Mouse (Mus musculus): Measurements from ENCODE around the gene Nedd9. TPM values are rescaled to one million over a fixed set of nuclear protein-coding genes. Genes with fewer than 3 reads are reported as not detected.

Nedd9 gene
- total RNA-seq (2014; fragmentation: Nextera tagmentation) (1.4 TPM in 1 of 2 replicates, not detected in the other), total RNA-seq (2017) (0.46 and 0.49 TPM in 2 replicates), polyA plus RNA-seq (2012) (not detected in 2 replicates)

DNA sequence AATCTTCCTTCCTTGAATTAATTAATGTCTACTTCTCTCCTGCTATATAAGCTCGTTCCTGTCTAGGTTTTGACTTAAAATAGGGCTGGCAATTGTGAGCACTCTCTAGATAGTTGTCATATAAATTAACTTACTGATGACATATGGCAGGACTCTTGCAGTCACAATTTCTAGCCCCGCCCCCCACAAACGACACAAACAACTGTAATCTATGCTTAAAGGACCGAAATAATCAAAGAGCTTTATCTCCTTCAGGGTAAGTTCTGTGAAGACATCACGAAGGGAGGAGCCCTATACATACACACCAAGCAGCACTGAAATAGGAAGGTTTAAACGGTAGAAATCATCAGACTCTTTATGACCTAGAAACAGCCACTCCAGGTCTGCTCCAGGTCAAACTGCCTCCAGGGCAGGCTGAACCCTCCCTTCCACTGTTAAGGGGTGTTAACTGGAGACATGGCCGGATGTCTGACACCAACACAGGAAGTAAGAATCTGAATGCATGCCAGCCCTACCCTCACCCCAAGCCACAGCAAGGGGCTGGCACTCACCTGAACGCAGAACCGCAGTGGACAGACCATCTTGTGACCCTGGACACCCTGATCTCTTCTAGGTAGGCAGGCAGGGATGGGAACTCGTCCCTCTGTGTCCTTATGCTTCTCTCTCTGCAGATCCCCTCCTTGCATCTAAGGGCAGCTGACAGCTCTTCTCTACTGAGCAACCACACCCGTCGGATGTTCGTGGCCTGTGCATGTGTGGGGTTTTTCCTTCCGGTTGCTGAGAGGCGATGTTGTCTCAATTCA lies at the start of gene Nedd9:
Nedd9 (minus strand) TSS at position 757 of the 803 bp plus-strand sequence.
- Histone ChIP-seq H3K4me1 (ENCODE audit: insufficient read depth, low read depth, low read length) (no peaks in the 10 kb centered on the region), H3K9me3 (replicated peaks) (no peaks in the 10 kb centered on the region), H3K36me3 (replicated peaks) (no peaks in the 10 kb centered on the region), H3K27me3 (ENCODE audit: insufficient read depth, low read length) (peaks cover 12% of the 10 kb centered on the region), H3K4me3 (ENCODE audit: low read depth, low read length) (no peak within 1 kb of the TSS)
- DNase-seq (ENCODE audit: low spot score) (no peak), ATAC-seq (ENCODE audit: extremely low read depth, insufficient number of reproducible peaks, low FRiP score, poor library complexity, severe bottlenecking) (no peak)
- TF ChIP-seq CTCF (IDR thresholded peaks at IDR 0.05; ENCODE audit: low read depth, low read length) = no peak
- no peak for TF ChIP-seq TAL1 (conservative IDR thresholded peaks at IDR 0.05; ENCODE audit: low read depth, low read length)
- no peak for TF ChIP-seq GATA2 (IDR thresholded peaks at IDR 0.05; ENCODE audit: borderline replicate concordance, low read depth, low read length)
- no peak for TF ChIP-seq POLR2AphosphoS5 (IDR thresholded peaks at IDR 0.05; ENCODE audit: insufficient replicate concordance, low read depth, low read length)
- TF ChIP-seq GATA1 (IDR thresholded peaks at IDR 0.05; ENCODE audit: borderline replicate concordance, low read length) = no peak

GRCm38 (mm10) chr13:41532625-41533024 lies 45.5 kb upstream of the Nedd9 start:
- Histone ChIP-seq H3K4me1 (ENCODE audit: insufficient read depth, low read depth, low read length) (no peaks in the 10 kb centered on the region), H3K9me3 (replicated peaks) (no peaks in the 10 kb centered on the region), H3K4me3 (ENCODE audit: low read depth, low read length) (no peak overlapping the region), H3K27me3 (ENCODE audit: insufficient read depth, low read length) (no peaks in the 10 kb centered on the region; the same call in 1 of the 2 replicates), H3K36me3 (replicated peaks) (no peaks in the 10 kb centered on the region)
- no peak for TF ChIP-seq GATA2 (IDR thresholded peaks at IDR 0.05; ENCODE audit: borderline replicate concordance, low read depth, low read length)
- TF ChIP-seq POLR2AphosphoS5 (IDR thresholded peaks at IDR 0.05; ENCODE audit: insufficient replicate concordance, low read depth, low read length) = no peak
- no peak for TF ChIP-seq TAL1 (conservative IDR thresholded peaks at IDR 0.05; ENCODE audit: low read depth, low read length)
- DNase-seq (ENCODE audit: low spot score) = no peak
- no peak for ATAC-seq (ENCODE audit: extremely low read depth, insufficient number of reproducible peaks, low FRiP score, poor library complexity, severe bottlenecking)

DNA sequence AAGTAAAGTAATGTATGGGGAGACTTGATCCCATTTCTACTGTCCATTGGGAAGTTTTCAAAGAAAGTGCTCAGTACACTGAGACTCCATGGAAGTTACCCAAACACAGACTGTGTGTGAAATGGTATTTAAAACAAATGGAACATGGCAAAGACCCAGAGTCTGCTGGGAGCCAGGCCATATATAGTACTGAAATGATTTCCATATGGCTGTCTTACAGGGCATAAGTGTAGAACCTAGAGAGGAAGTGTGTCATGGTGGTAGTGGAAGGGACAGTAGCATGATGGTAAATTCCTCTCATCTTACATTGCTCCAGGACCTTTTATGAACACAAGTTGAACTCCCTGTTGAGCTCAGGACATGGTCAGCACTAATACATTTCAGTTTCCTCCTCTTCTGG lies 43.2 kb upstream of the Nedd9 start:
- DNase-seq (ENCODE audit: low spot score) (no peak), ATAC-seq (ENCODE audit: extremely low read depth, insufficient number of reproducible peaks, low FRiP score, poor library complexity, severe bottlenecking) (no peak)
- no peaks in the 10 kb centered on the region for H3K36me3 ChIP-seq (replicated peaks)
- TF ChIP-seq GATA2 (IDR thresholded peaks at IDR 0.05; ENCODE audit: borderline replicate concordance, low read depth, low read length) = no peak
- TF ChIP-seq CTCF (IDR thresholded peaks at IDR 0.05; ENCODE audit: low read depth, low read length) = no peak
- TF ChIP-seq GATA1 (IDR thresholded peaks at IDR 0.05; ENCODE audit: borderline replicate concordance, low read length) = no peak
- no peak for TF ChIP-seq POLR2AphosphoS5 (IDR thresholded peaks at IDR 0.05; ENCODE audit: insufficient replicate concordance, low read depth, low read length)
- TF ChIP-seq TAL1 (conservative IDR thresholded peaks at IDR 0.05; ENCODE audit: low read depth, low read length) = no peak
- H3K27me3 ChIP-seq (ENCODE audit: insufficient read depth, low read length) = no peaks in the 10 kb centered on the region; the same call in 1 of the 2 replicates
- no peaks in the 10 kb centered on the region for H3K4me1 ChIP-seq (ENCODE audit: insufficient read depth, low read depth, low read length)
- H3K4me3 ChIP-seq (ENCODE audit: low read depth, low read length) = no peak overlapping the region
- no peaks in the 10 kb centered on the region for H3K9me3 ChIP-seq (replicated peaks)

- H3K4me3 ChIP-seq (ENCODE audit: low read depth, low read length) = no peak overlapping the region
- no peaks in the 10 kb centered on the region for H3K27me3 ChIP-seq (ENCODE audit: insufficient read depth, low read length)
- TF ChIP-seq CTCF (IDR thresholded peaks at IDR 0.05; ENCODE audit: low read depth, low read length) = no peak
- no peak for TF ChIP-seq GATA2 (IDR thresholded peaks at IDR 0.05; ENCODE audit: borderline replicate concordance, low read depth, low read length)
- no peak for TF ChIP-seq POLR2AphosphoS5 (IDR thresholded peaks at IDR 0.05; ENCODE audit: insufficient replicate concordance, low read depth, low read length)
- no peak for TF ChIP-seq TAL1 (conservative IDR thresholded peaks at IDR 0.05; ENCODE audit: low read depth, low read length)
- no peak for TF ChIP-seq GATA1 (IDR thresholded peaks at IDR 0.05; ENCODE audit: borderline replicate concordance, low read length)
These were observed 37.0 kb upstream of the Nedd9 start for GRCm38 (mm10) chr13:41524208-41524607.

DNA sequence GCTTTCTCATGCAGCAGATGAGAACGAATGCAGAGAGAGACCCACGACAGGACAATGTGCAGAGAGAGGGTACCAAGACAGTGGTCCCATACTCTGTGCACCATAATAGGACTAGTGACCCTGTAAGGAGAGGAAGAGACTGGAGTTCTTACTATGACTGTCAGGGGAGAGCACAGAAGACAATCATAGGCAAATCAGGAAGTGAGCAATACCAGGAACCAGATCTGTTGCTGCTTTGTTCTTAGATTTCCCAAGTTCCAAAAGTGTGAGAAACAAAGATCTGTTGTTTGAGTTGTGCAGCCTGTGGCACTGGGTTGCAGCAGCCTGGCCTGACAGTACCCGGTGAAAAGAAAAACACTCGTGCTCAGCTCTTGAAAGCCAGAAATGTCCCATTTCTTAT lies 34.1 kb upstream of the Nedd9 start:
- DNase-seq (ENCODE audit: low spot score) = no peak
- Histone ChIP-seq H3K4me3 (ENCODE audit: low read depth, low read length) (no peak overlapping the region), H3K36me3 (replicated peaks) (no peaks in the 10 kb centered on the region), H3K4me1 (ENCODE audit: insufficient read depth, low read depth, low read length) (no peaks in the 10 kb centered on the region), H3K9me3 (replicated peaks) (no peaks in the 10 kb centered on the region), H3K27me3 (ENCODE audit: insufficient read depth, low read length) (no peaks in the 10 kb centered on the region)
- ATAC-seq (ENCODE audit: extremely low read depth, insufficient number of reproducible peaks, low FRiP score, poor library complexity, severe bottlenecking) = no peak
- TF ChIP-seq GATA1 (IDR thresholded peaks at IDR 0.05; ENCODE audit: borderline replicate concordance, low read length) = no peak
- no peak for TF ChIP-seq GATA2 (IDR thresholded peaks at IDR 0.05; ENCODE audit: borderline replicate concordance, low read depth, low read length)
- no peak for TF ChIP-seq TAL1 (conservative IDR thresholded peaks at IDR 0.05; ENCODE audit: low read depth, low read length)
- TF ChIP-seq CTCF (IDR thresholded peaks at IDR 0.05; ENCODE audit: low read depth, low read length) = no peak
- no peak for TF ChIP-seq POLR2AphosphoS5 (IDR thresholded peaks at IDR 0.05; ENCODE audit: insufficient replicate concordance, low read depth, low read length)

More at GRCm38 (mm10) chr13:41524208-41524607, 37.0 kb upstream of the Nedd9 start:
- Histone ChIP-seq H3K36me3 (replicated peaks) (no peaks in the 10 kb centered on the region), H3K9me3 (replicated peaks) (no peaks in the 10 kb centered on the region), H3K4me1 (ENCODE audit: insufficient read depth, low read depth, low read length) (no peaks in the 10 kb centered on the region)
- DNase-seq (ENCODE audit: low spot score) (no peak), ATAC-seq (ENCODE audit: extremely low read depth, insufficient number of reproducible peaks, low FRiP score, poor library complexity, severe bottlenecking) (no peak)

- Histone ChIP-seq H3K4me3 (ENCODE audit: low read depth, low read length) (no peak overlapping the region), H3K4me1 (ENCODE audit: insufficient read depth, low read depth, low read length) (no peaks in the 10 kb centered on the region), H3K27me3 (ENCODE audit: insufficient read depth, low read length) (no peaks in the 10 kb centered on the region), H3K9me3 (replicated peaks) (no peaks in the 10 kb centered on the region), H3K36me3 (replicated peaks) (no peaks in the 10 kb centered on the region)
- no peak for TF ChIP-seq POLR2AphosphoS5 (IDR thresholded peaks at IDR 0.05; ENCODE audit: insufficient replicate concordance, low read depth, low read length)
- TF ChIP-seq CTCF (IDR thresholded peaks at IDR 0.05; ENCODE audit: low read depth, low read length) = no peak
- no peak for TF ChIP-seq GATA1 (IDR thresholded peaks at IDR 0.05; ENCODE audit: borderline replicate concordance, low read length)
- TF ChIP-seq GATA2 (IDR thresholded peaks at IDR 0.05; ENCODE audit: borderline replicate concordance, low read depth, low read length) = no peak
- TF ChIP-seq TAL1 (conservative IDR thresholded peaks at IDR 0.05; ENCODE audit: low read depth, low read length) = no peak
- ATAC-seq (ENCODE audit: extremely low read depth, insufficient number of reproducible peaks, low FRiP score, poor library complexity, severe bottlenecking) (no peak), DNase-seq (ENCODE audit: low spot score) (no peak)
These were observed 33.5 kb upstream of the Nedd9 start for GRCm38 (mm10) chr13:41520549-41521161.
